Mouse (Mus musculus): ENCODE measurements around the gene Nyap2.

- no peak for TF ChIP-seq POLR2A (IDR thresholded peaks at IDR 0.05; ENCODE audit: insufficient read depth, low read depth, low read length)
- no peak for TF ChIP-seq CTCF (IDR thresholded peaks at IDR 0.05; ENCODE audit: insufficient read depth, low read depth, low read length)
Observed at GRCm38 (mm10) chr1:81092056-81092455, 15.3 kb downstream of the Nyap2 start.

All from olfactory bulb, adult 2 months (tissue).